Mouse (Mus musculus) right cerebral cortex, postnatal 10 days (tissue): Measurements from ENCODE around the gene Fgfrl1.
A peak's percentile ranks its signal among the peaks of the same experiment; 100 is the strongest.

Source experiments
- DNase-seq, 2 experiments: peaks; one replicate each; pipeline ENCODE4 v3.0.0; 2021; ENCODE audit warnings: low spot score in 2 of 2

Gene Fgfrl1

GRCm38 (mm10) chr5:108667370-108667769 is 24.8 kb upstream of the Fgfrl1 start:
- no peak for DNase-seq

GRCm38 (mm10) chr5:108668387-108668932 is 23.7 kb upstream of the Fgfrl1 start:
- DNase-seq = no peak

- peak; percentile 93 for DNase-seq
Observed at GRCm38 (mm10) chr5:108668977-108669936, 22.9 kb upstream of the Fgfrl1 start, which contains the start of gene Dgkq. Dgkq (minus strand) TSS chr5:108669672.

GRCm38 (mm10) chr5:108669986-108670385 is 22.2 kb upstream of the Fgfrl1 start:
- DNase-seq = no peak

- peak in 1 of 2 experiments; percentile 64 for DNase-seq
Observed at GRCm38 (mm10) chr5:108670785-108671184, 21.4 kb upstream of the Fgfrl1 start.

- DNase-seq = no peak
Observed at GRCm38 (mm10) chr5:108671757-108672156, 20.4 kb upstream of the Fgfrl1 start.

GRCm38 (mm10) chr5:108674624-108675023 is 17.6 kb upstream of the Fgfrl1 start:
- no peak for DNase-seq

- DNase-seq = no peak
Observed at GRCm38 (mm10) chr5:108675251-108675816, 16.8 kb upstream of the Fgfrl1 start, which contains the start of gene Slc26a1. Slc26a1 (minus strand) TSS chr5:108675569.

GRCm38 (mm10) chr5:108676772-108677498 is 15.2 kb upstream of the Fgfrl1 start:
- DNase-seq = no peak

- peak; percentile 91 to 93 for DNase-seq
Observed at GRCm38 (mm10) chr5:108677605-108678295, 14.4 kb upstream of the Fgfrl1 start.

GRCm38 (mm10) chr5:108678296-108678854 is 13.8 kb upstream of the Fgfrl1 start:
- DNase-seq = no peak

- no peak for DNase-seq
Observed at GRCm38 (mm10) chr5:108679909-108680308, 12.3 kb upstream of the Fgfrl1 start.

- DNase-seq = no peak
Observed at GRCm38 (mm10) chr5:108680871-108681270, 11.3 kb upstream of the Fgfrl1 start.

- peak in 1 of 2 experiments; percentile 69 for DNase-seq
Observed at GRCm38 (mm10) chr5:108689091-108689490, 3.1 kb upstream of the Fgfrl1 start.

- DNase-seq = no peak
Observed at GRCm38 (mm10) chr5:108691152-108691551, 1.0 kb upstream of the Fgfrl1 start.

- peak; percentile 89 to 92 for DNase-seq
Observed at GRCm38 (mm10) chr5:108693872-108694288, 1.7 kb downstream of the Fgfrl1 start.

- DNase-seq = peak in 1 of 2 experiments; percentile 51
Observed at GRCm38 (mm10) chr5:108694352-108695261, 2.4 kb downstream of the Fgfrl1 start.

- no peak for DNase-seq
Observed at GRCm38 (mm10) chr5:108695861-108696260, 3.7 kb downstream of the Fgfrl1 start.

- DNase-seq = no peak
Observed at GRCm38 (mm10) chr5:108696542-108696941, 4.4 kb downstream of the Fgfrl1 start.

- DNase-seq = peak; percentile 85 to 87
Observed at GRCm38 (mm10) chr5:108697341-108697753, 5.2 kb downstream of the Fgfrl1 start.
